Mouse (Mus musculus) heart, adult 11 months (tissue): ENCODE data around the gene Akap9.
A peak's percentile ranks its signal among the peaks of the same experiment; 100 is the strongest.
"Not testable (repeated sequence)": the region's sequence is repeated elsewhere in the genome, so short reads cannot be mapped to it uniquely, and the experiment has no call there.

Experiments
- DNase-seq: peaks from one replicate; pipeline ENCODE4 v3.0.0; 2022

Akap9 gene

GRCm38 (mm10) chr5:3927801-3928689 is at the start of gene Akap9:
TSS of gene Akap9 (plus strand) at chr5:3928054.
- DNase-seq = peak; percentile 97

GRCm38 (mm10) chr5:3886862-3887261 is 41.0 kb upstream of the Akap9 start:
- DNase-seq = not testable (repeated sequence)

DNA sequence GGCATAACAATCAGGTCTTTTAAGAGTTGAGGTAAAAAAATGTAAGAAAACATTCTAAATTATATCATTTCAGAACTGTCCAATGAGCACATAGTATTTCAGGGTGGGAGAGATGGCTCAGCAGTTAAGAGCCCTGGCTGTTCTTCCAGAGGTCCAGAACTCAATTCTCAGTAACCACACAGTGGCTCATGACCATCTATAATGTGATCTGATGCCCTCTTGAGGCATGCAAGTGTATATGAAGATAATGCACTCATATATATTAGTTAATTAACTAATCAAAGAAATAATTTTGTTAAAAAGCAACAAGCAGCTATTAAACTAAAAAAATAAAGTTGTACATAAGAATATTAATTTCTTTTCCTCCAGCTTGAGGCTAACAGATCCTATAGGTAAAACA is 38.7 kb upstream of the Akap9 start:
- DNase-seq = no peak

DNA sequence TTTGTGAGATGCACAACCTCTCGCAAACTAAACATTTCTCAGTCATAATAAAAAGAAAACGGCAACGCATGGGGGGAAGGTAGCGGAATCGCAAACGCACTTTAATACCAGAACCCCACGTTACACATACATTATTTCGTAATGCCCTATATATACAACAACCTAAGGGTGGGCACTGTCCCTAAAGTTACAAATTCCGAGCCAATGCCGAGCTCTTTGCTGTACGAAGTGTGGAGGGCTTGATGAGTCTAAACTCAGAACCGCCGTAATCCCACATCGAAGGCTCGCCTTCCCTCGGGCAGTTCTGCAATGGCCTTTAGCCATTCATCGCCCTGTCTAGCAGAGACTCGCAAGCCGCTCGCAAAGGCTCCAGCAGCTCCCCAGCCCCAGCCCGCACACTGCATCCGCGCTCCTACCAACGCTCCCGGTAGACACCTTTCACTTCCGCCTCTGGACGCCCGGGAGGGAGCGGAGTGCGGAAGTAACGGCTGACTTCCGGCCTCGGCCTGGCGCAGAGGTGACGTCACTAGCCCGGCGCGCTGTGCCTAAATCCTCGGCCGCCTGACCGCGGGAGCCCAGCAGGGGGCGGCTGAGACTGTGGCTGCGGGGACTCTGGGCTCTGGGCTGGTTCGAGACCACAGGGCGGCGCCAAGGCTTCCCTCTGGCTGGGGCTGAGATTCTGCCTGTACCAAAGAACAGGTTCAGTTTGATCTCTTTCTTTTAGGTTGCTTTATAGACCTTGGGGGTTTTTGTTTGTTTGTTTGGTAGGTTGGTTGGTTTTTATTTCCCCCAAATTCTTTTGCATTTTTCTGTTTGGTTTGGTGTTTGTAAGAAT is 34.2 kb upstream of the Akap9 start, which contains the start of gene Mterf1a:
TSS of gene Mterf1a (minus strand) at position 475 of the 835 bp plus-strand sequence.
- DNase-seq = peak; percentile 93

GRCm38 (mm10) chr5:3894294-3894619 is 33.6 kb upstream of the Akap9 start:
- DNase-seq = not testable (repeated sequence)

- no peak for DNase-seq
Observed at GRCm38 (mm10) chr5:3905471-3905870, 22.4 kb upstream of the Akap9 start.

GRCm38 (mm10) chr5:3922350-3922749 is 5.5 kb upstream of the Akap9 start:
- DNase-seq = peak; percentile 62

DNA sequence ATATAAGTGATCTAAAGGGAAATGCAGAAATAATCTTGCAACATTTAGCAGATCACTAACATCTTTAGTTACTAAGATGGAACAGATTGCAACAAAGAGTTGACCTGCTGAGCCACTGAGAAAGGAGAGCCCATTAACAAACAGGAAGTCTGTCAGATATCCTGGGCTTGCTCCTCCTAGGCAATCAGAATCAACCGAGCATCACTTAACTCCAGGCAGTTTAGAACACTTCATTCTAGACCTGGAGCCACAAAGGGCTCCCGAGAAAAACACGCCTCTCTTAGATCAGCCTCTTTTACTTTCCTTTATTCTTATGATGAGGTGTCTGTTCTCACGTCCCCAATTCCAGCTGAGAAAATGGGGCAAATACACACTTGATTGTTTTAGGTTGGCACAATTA is 1.2 kb upstream of the Akap9 start:
- DNase-seq = no peak

DNA sequence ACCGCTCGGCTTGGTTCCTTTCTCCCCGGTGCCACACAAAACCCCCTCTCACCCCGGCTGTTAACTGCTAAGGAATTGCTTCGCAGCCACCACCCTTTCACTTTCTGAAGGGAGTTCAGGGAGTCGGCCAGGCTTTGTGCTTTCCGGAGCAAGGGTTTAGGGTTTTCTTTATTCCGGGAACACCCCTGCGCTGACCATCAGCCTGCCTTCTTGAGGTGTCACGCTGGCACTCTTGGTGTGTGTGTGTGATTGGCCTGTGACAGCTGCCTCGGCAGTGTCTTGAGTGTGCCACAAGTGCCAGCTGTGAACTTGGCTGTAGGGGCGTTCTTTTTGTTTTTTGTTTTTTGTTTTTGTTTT is 814 bp downstream of the Akap9 start:
- peak; percentile 95 for DNase-seq

GRCm38 (mm10) chr5:3930760-3931159 is 2.9 kb downstream of the Akap9 start:
- DNase-seq = peak; percentile 60

- no peak for DNase-seq
Observed at GRCm38 (mm10) chr5:3931636-3932035, 3.8 kb downstream of the Akap9 start.

- peak; percentile 51 for DNase-seq
Observed at GRCm38 (mm10) chr5:3933551-3933950, 5.7 kb downstream of the Akap9 start.

- DNase-seq = no peak
Observed at GRCm38 (mm10) chr5:3935266-3935665, 7.4 kb downstream of the Akap9 start.

DNA sequence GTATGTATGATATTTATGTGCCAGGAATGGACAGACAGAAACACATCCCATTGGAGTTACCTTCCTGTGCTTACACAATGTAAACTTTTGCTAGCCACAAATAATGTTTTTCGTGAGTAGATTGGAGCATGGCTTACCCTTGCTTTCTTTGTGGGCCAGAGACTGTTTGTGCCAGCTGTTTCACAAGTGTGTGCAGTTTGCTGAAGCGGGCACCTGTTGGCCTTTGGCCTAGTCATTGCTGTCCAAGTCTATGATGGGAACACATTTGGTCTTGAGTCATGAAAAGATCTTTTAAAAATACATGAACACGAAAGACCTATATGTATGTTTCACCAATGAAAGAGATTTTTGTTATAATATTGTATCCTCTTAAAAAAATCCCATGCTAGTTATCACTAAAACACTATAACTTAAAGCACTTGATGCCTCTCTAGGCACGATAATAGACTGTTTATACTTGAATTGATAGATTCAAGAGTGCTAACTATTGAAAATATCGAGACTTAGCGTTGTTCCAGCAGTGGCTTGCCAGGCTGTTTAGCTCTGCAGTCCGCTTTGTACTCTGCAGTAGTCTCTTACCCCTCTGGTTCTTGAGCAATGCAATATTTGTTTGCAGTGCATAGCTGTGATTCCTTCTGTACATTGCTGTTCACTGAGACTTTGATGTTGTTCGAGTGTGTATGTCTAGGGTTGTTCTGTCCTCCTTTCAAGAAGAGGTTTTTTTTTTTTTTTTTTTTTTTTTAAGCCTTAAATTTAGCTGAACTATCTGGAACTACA is 8.1 kb downstream of the Akap9 start:
- no peak for DNase-seq

DNA sequence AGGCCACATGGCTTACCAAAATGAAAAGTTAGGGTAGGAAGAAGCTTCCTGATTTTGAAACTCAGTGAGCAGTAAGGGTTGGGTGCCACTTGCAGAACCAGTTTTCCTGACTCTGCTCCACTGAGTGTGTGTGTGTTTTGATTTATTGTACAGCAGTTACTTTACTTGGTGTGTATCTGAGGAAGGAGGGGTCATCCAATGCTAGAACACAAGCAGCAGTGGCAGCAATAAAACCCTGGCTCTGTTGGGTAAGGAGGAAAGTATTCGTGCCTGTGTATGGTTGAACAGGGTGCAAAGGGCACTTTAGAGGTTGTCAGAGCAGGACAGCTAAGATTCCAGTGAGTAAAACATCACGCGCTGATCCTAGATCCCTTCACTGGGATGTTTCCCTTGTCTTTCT is 11.1 kb downstream of the Akap9 start:
- DNase-seq = no peak

- no peak for DNase-seq
Observed at GRCm38 (mm10) chr5:3939335-3939734, 11.5 kb downstream of the Akap9 start.

GRCm38 (mm10) chr5:3941240-3941639 is 13.4 kb downstream of the Akap9 start:
- DNase-seq = no peak

GRCm38 (mm10) chr5:3943169-3943568 is 15.3 kb downstream of the Akap9 start:
- DNase-seq = not testable (repeated sequence)

- no peak for DNase-seq
Observed at GRCm38 (mm10) chr5:3952498-3952897, 24.6 kb downstream of the Akap9 start.

GRCm38 (mm10) chr5:3954541-3954940 is 26.7 kb downstream of the Akap9 start:
- no peak for DNase-seq

- no peak for DNase-seq
Observed at GRCm38 (mm10) chr5:3961286-3961685, 33.4 kb downstream of the Akap9 start.

- DNase-seq = no peak
Observed at GRCm38 (mm10) chr5:3968415-3968814, 40.6 kb downstream of the Akap9 start.

DNA sequence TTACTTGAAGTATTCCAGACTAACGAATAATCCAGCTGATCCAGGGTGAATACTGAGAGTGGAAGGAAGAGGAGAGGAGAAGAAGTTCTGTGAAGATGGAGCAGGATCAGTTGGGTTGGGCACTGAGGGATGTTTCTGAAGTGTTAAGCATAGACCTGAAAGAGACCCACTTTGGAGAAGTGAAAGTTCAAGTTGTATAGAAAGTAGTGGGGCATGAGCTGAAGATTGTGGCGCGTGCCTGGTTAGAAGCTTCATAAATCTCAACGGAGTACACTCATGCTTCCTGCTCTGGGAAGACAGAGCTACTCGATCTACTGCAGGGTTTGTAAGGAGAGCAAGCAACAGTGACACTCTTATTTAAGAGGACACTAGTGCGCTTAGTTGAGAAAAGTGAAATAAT is 41.3 kb downstream of the Akap9 start:
- DNase-seq = no peak
